Mouse (Mus musculus): ENCODE data around the gene Ikzf2.

Ikzf2 gene

GRCm38 (mm10) chr1:69667456-69667855 lies 19.6 kb downstream of the Ikzf2 start:
- no peak for DNase-seq (ENCODE audit: extremely low spot score)

GRCm38 (mm10) chr1:69659779-69660178 lies 27.3 kb downstream of the Ikzf2 start:
- no peak for DNase-seq (ENCODE audit: extremely low spot score)

- DNase-seq (ENCODE audit: extremely low spot score) = no peak
These were observed 29.0 kb downstream of the Ikzf2 start for GRCm38 (mm10) chr1:69658051-69658450.

DNA sequence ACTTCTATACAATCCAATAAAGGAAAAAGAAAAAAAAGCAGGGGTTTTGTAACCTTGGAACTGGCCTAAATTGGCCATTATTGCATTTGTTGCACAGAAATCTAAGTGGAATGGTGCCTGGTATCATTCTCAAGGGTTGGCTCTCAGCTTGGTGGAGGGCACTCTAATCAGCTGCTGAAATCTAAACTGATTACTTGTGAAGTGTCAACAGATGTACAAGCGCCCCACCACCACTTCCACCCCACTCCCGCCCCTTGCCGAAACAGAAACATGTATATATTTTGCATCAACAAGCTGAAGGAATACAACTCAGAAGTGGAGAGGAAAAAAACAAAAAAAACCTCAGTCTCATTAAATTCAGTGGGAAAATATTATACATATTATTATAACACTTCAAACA lies 29.6 kb downstream of the Ikzf2 start:
- DNase-seq (ENCODE audit: extremely low spot score) = no peak

- DNase-seq (ENCODE audit: extremely low spot score) = peak; percentile 25
These were observed 30.1 kb downstream of the Ikzf2 start for GRCm38 (mm10) chr1:69656929-69657328.

GRCm38 (mm10) chr1:69656047-69656782 lies 30.8 kb downstream of the Ikzf2 start:
- DNase-seq (ENCODE audit: extremely low spot score) = no peak

DNA sequence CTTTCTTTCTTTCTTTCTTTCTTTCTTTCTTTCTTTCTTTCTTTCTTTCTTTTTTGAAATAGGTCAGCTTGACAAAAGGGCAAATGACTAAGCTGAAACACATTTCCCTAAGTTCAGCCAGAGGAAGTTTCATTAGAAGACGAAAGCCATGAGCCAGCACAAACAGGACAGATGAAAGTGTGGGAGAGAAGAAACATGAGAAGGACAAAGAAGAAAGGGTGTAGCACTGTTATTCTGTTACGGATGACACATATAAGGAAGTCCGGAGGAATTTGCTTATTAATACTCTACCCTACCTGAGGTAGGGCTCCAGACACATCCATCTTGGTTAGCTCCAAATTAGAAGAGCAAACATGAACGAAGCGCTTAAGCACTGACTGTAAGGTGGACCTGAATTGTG lies 31.7 kb downstream of the Ikzf2 start:
- DNase-seq (ENCODE audit: extremely low spot score) = no peak

- no peak for DNase-seq (ENCODE audit: extremely low spot score)
These were observed 32.1 kb downstream of the Ikzf2 start for GRCm38 (mm10) chr1:69654955-69655354.

DNA sequence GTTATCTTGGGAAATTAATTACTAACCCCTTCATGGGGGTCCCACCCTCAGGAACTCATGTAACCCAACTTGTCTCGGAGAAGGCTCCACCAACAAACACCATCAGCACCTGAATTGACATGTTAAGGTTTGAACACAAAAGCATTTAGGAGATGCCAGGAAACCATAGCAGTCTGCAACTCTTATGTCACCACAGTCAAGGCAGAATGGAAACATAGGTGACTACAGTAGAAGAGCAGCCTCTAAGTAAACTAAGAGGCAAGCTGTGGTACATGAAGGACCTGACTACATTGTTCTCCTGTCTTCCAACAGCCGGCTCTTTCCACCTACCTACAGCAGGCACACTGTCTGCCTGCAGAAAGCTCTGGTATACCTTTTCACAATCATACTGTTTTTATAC lies 33.6 kb downstream of the Ikzf2 start:
- DNase-seq (ENCODE audit: extremely low spot score) = no peak

- no peak for DNase-seq (ENCODE audit: extremely low spot score)
These were observed 43.9 kb downstream of the Ikzf2 start for GRCm38 (mm10) chr1:69643138-69643537.

- DNase-seq (ENCODE audit: extremely low spot score) = no peak
These were observed 45.1 kb downstream of the Ikzf2 start for GRCm38 (mm10) chr1:69641986-69642385.

DNA sequence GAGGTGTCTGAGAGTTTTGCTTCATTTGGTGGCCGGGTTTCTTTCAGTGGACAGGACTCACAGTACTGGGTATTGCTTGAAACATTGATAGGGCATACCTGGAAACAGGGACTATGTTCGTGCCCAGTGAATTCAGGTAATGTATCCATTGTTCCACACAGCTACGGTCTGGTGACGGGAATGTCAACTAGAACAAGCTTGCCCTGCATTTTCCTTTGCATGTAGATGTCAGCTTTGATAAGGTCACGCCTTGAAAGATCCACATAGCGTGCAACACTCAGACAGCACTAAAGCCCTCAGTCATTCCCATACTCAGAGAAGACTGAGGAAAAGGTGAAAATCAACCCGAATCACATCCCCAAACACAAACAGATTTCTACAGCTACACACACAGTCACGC lies 48.7 kb downstream of the Ikzf2 start:
- DNase-seq (ENCODE audit: extremely low spot score) = no peak

- no peak for DNase-seq (ENCODE audit: extremely low spot score)
These were observed 49.1 kb downstream of the Ikzf2 start for GRCm38 (mm10) chr1:69637907-69638306.

GRCm38 (mm10) chr1:69634259-69634658 lies 52.8 kb downstream of the Ikzf2 start:
- no peak for DNase-seq (ENCODE audit: extremely low spot score)

DNA sequence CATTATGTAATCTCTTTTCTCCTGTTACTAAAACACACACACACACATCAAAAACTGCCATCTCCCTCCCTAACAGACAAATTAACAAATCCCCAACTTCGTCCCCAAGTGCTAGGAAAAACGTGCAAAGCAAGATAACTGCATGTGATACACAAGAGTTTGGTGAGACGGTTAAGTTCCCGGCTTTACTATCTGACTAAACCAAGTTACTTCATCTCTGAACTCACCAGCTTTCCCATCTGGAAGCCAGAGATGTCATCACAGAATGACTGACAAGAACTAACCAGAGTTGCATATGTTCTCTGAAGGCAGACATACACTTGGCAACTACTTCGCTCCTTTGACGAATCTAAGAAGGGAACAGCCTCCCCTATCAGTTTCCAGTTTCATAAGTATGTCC lies 56.5 kb downstream of the Ikzf2 start:
- DNase-seq (ENCODE audit: extremely low spot score) = no peak

DNA sequence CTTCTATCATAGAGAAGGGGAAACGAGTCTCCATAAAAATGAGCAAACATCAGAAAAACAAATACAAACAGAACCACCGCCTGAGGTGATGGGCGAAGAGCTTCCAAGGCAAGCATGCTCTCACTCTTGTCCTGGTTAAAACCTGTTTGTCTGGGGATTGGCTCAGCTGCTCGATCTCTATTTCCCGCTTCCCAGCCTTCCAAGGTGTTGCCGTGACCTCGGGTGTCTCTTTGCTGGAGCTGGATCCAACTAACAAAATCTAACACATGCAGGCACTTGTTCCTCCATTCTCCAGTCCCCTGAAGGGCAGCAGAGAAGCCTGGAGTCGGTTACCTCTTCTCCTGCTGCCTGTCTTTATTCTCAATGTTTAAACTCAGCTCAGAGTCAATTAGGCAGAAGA lies 57.5 kb downstream of the Ikzf2 start:
- DNase-seq (ENCODE audit: extremely low spot score) = no peak

GRCm38 (mm10) chr1:69612076-69612475 lies 75.0 kb downstream of the Ikzf2 start:
- DNase-seq (ENCODE audit: extremely low spot score) = no peak

DNA sequence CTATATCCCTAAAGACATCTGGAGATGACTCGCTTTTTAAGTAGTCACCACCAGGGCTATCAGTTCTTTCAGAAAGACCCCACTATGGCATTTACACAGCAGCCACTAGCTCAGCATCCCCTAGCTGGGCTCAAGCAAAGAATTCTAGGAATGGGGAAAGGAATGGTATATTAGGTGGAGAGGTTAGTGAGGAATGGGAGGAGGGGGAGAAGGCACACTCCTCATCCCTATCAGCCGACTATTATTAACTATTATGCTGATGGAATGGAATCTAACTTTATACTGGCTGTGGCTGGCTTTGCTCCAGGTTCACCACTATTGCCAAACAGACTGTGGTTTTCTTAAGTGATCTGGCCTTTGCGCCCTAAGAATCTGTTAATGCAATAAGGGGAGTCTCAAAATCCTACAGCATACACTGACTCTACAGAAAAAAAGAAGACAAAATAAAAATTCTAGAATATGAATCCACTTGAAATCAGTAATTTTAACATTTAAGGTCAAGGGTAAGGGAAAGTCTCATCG lies 75.8 kb downstream of the Ikzf2 start:
- DNase-seq (ENCODE audit: extremely low spot score) = no peak

GRCm38 (mm10) chr1:69610791-69611190 lies 76.3 kb downstream of the Ikzf2 start:
- no peak for DNase-seq (ENCODE audit: extremely low spot score)

DNA sequence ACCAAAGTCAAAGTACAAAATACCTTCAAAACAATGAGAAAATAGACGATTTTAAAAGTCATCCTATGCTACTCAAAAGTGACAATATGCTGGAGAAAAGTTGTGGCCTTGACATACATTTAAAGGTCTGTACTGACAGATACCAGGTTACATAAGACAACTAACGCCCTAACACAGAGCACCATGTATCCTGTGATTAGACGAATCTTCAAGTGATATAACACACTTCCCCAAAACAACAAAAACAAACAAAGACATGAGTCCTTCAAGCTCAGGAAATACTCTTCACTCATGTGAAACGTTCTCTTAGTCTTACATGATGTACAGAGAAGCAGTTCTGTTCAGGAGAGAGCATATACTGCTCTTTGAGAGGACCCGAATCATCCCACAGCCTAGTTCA lies 78.2 kb downstream of the Ikzf2 start:
- no peak for DNase-seq (ENCODE audit: extremely low spot score)

DNA sequence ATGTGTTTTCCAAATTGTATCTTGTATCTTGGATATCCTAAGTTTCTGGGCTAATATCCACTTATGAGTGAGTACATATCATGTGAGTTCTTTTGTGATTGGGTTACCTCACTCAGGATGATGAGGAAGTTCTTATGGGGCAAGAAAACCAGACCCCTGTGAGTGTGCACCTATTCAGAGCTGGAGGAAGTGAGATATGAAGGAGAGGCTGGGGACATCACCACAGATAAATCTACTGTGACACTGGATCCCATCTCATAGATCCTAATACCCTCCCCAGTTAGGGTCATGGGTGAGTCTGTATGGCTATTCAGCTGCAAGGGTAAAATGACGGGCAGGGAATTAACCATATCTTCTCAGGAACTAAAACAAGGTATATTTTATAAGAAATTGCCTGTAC lies 80.2 kb downstream of the Ikzf2 start:
- DNase-seq (ENCODE audit: extremely low spot score) = no peak

DNA sequence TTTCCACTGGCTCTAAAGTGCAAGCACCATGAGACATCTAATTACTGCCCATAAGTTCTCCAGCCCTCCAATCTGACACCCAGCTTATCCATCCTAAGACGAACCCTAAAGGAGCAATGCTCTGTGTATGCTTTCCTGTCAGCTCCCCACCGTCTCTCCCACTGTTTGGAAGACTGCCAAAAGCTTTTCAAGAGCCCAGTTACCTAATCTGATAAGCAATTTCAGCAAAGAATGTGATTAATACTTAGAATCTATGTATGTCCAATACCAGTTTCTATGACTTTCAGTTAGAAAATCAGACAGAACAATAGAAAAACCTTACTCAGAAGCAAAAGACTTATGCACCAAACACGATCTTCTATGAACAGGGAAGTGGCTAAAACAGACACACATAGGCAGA lies 82.8 kb downstream of the Ikzf2 start:
- DNase-seq (ENCODE audit: extremely low spot score) = no peak

- no peak for DNase-seq (ENCODE audit: extremely low spot score)
These were observed 86.1 kb downstream of the Ikzf2 start for GRCm38 (mm10) chr1:69600954-69601353.

Measured in embryo, embryonic 9.5 days (tissue).